Mouse (Mus musculus): Measurements from ENCODE around the gene Kif3c. TPM values are rescaled to one million over a fixed set of nuclear protein-coding genes. Genes with fewer than 3 reads are reported as not detected.
"Not testable (repeated sequence)": the region's sequence is repeated elsewhere in the genome, so short reads cannot be mapped to it uniquely, and the experiment has no call there.

Kif3c gene
- total and polyA plus RNA-seq, 3 experiments, result 3.5 to 5.5 (median 4.8) TPM

DNA sequence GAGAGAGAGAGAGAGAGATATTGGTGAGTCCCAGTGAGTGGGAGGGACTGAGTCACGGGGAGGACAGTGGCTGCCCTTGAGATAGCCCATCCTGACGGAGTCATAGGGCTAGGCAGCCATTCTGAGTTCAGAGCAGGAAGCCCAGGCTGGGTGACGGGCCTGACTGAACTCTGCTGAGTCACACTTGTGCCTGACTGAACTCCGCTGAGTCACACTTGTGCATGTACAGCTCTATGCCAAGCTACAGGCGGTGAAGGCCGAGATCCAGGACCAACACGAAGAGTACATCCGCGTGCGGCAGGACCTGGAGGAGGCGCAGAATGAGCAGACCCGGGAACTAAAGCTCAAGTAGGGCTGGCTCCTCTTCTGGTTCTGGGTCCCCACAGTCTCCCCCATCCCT, 24.5 kb downstream of the Kif3c start:
- H3K79me2 ChIP-seq (replicated peaks; ENCODE audit: control insufficient read depth, insufficient read depth, low read length), result no peaks in the 10 kb centered on the region
- intact Hi-C loops (cut with DNase I), result no loop called here
- no peak overlapping the region for H3K4me3 ChIP-seq
- 93% methylated on average over 12 of the region's 12 CpGs for WGBS
- no peak overlapping the region for H3K9ac ChIP-seq (ENCODE audit: low read depth, low read length)
- H3K27me3 ChIP-seq (ENCODE audit: control insufficient read depth, insufficient read depth, low read length), result no peaks in the 10 kb centered on the region
- TF ChIP-seq POLR2A (IDR thresholded peaks at IDR 0.05; ENCODE audit: insufficient read depth, low read depth, low read length), result no peak
- no peaks in the 10 kb centered on the region for H3K36me3 ChIP-seq (ENCODE audit: control insufficient read depth, insufficient read depth, low read length)
- no peak overlapping the region for H3K27ac ChIP-seq
- peaks cover 8% of the 10 kb centered on the region for H3K4me1 ChIP-seq (ENCODE audit: control insufficient read depth, insufficient read depth, low read length)
- no peak for DNase-seq

DNA sequence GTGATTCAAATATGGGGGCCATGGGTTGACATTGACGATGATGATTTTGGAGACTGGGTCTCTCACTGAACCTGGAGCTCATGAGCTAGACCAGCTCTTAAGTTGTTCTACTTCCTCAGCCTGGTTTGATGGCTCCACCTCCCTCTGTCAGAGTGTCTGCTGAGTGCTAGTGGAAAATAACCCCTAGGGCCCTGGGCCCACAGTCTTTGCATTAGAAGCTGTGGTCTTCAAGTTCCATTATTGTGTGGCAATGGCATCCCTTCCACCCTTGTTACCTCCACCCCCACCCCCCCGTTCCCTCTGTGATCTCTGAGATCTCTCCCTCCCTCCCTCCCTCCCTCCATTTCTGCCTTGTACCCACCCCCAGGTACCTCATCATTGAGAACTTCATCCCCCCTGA, 25.1 kb downstream of the Kif3c start:
- Histone ChIP-seq H3K27me3 (ENCODE audit: control insufficient read depth, insufficient read depth, low read length) (no peaks in the 10 kb centered on the region), H3K4me1 (ENCODE audit: control insufficient read depth, insufficient read depth, low read length) (peaks cover 8% of the 10 kb centered on the region), H3K4me3 (no peak overlapping the region), H3K36me3 (ENCODE audit: control insufficient read depth, insufficient read depth, low read length) (no peaks in the 10 kb centered on the region), H3K79me2 (replicated peaks; ENCODE audit: control insufficient read depth, insufficient read depth, low read length) (no peaks in the 10 kb centered on the region), H3K27ac (no peak overlapping the region), H3K9ac (ENCODE audit: low read depth, low read length) (no peak overlapping the region)
- intact Hi-C loops (cut with DNase I), result loop anchor here (2.0 kb wide), 1 partner anchor 291 kb away; no protein-coding TSS in a partner anchor
- 83% methylated on average over 2 of the region's 2 CpGs for WGBS
- no peak for DNase-seq
- TF ChIP-seq CTCF (IDR thresholded peaks at IDR 0.05) (no peak), EP300 (IDR thresholded peaks at IDR 0.05; ENCODE audit: insufficient read depth, low read depth, low read length) (no peak), POLR2A (IDR thresholded peaks at IDR 0.05; ENCODE audit: insufficient read depth, low read depth, low read length) (no peak)

DNA sequence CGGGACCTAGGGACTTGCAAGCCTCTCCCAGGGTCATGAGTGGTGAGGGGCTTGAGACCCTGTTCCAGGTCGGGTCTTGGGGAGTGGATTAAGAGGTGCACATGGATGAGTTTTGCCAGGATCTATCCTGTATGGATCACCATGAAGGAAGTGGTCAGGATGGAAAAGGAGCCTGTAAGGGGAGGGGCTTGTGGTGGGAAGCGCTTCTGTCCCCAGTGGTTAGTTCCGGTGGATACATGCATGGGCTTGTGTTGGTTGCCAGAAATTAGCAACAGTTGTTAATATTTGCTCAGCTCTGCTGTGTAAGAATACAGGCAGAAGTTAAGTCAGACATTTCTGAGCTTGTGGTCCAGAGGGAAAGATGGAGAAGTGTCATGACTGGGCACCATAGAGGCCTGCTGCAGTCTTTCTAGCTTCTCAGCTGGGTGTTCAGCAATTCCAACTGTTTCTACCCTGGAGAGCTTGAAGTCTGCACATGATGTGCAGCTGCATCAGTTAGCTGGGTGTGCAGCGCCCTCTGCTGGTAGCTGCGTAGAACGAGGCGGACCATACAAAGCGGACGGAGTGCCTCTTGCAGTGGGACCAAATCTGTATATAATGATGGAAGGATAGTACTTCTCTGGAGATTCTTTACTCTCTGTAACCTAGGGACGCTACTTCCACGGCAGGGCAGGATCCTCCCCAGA, 25.8 kb downstream of the Kif3c start:
- H3K79me2 ChIP-seq (replicated peaks; ENCODE audit: control insufficient read depth, insufficient read depth, low read length), result no peaks in the 10 kb centered on the region
- intact Hi-C loops (cut with DNase I), result loop anchor here (2.0 kb wide), 1 partner anchor 292 kb away; no protein-coding TSS in a partner anchor
- no peaks in the 10 kb centered on the region for H3K36me3 ChIP-seq (ENCODE audit: control insufficient read depth, insufficient read depth, low read length)
- WGBS, result 22% methylated on average over 12 of the region's 12 CpGs
- no peak overlapping the region for H3K27ac ChIP-seq
- no peaks in the 10 kb centered on the region for H3K27me3 ChIP-seq (ENCODE audit: control insufficient read depth, insufficient read depth, low read length)
- peaks cover 4% of the 10 kb centered on the region for H3K4me1 ChIP-seq (ENCODE audit: control insufficient read depth, insufficient read depth, low read length)
- TF ChIP-seq EP300 (IDR thresholded peaks at IDR 0.05; ENCODE audit: insufficient read depth, low read depth, low read length) (0 out of 2 replicates have a peak, but pooled peaks have one; percentile 65), POLR2A (IDR thresholded peaks at IDR 0.05; ENCODE audit: insufficient read depth, low read depth, low read length) (no peak), CTCF (IDR thresholded peaks at IDR 0.05) (no peak; the same call in 1 of the 2 replicates)
- H3K4me3 ChIP-seq, result no peak overlapping the region
- peak; percentile 67 to 83 for DNase-seq
- H3K9ac ChIP-seq (ENCODE audit: low read depth, low read length), result no peak overlapping the region

DNA sequence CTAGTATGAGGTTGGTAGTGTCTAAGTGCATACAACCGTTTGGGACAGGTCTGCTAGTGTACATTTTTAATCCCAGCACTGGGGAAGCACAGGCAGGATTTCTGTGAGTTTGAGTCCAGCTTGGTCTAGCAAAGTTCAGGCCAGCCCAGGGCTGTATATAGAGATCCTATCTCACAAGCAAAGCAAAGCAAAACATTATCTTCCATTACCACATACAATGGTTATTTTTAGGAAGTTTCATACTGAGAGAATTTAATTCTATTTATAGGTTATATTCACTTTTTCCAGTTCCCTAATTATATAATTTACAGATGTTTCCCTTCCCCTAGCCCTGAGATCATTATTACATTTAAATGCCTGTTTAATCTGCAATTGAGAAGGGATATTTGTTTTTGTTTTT, 26.3 kb downstream of the Kif3c start:
- no peaks in the 10 kb centered on the region for H3K79me2 ChIP-seq (replicated peaks; ENCODE audit: control insufficient read depth, insufficient read depth, low read length)
- WGBS, result 46% methylated on average over 1 of the region's 1 CpGs
- TF ChIP-seq POLR2A (IDR thresholded peaks at IDR 0.05; ENCODE audit: insufficient read depth, low read depth, low read length) (no peak), CTCF (IDR thresholded peaks at IDR 0.05) (no peak; the same call in 1 of the 2 replicates), EP300 (IDR thresholded peaks at IDR 0.05; ENCODE audit: insufficient read depth, low read depth, low read length) (no peak)
- H3K27me3 ChIP-seq (ENCODE audit: control insufficient read depth, insufficient read depth, low read length), result no peaks in the 10 kb centered on the region
- intact Hi-C loops (cut with DNase I), result loop anchor here (2.0 kb wide), 1 partner anchor 292 kb away; no protein-coding TSS in a partner anchor
- no peak overlapping the region for H3K4me3 ChIP-seq
- no peak overlapping the region for H3K9ac ChIP-seq (ENCODE audit: low read depth, low read length)
- DNase-seq, result no peak
- no peaks in the 10 kb centered on the region for H3K36me3 ChIP-seq (ENCODE audit: control insufficient read depth, insufficient read depth, low read length)
- H3K27ac ChIP-seq, result no peak overlapping the region
- peaks cover 2% of the 10 kb centered on the region for H3K4me1 ChIP-seq (ENCODE audit: control insufficient read depth, insufficient read depth, low read length)

DNA sequence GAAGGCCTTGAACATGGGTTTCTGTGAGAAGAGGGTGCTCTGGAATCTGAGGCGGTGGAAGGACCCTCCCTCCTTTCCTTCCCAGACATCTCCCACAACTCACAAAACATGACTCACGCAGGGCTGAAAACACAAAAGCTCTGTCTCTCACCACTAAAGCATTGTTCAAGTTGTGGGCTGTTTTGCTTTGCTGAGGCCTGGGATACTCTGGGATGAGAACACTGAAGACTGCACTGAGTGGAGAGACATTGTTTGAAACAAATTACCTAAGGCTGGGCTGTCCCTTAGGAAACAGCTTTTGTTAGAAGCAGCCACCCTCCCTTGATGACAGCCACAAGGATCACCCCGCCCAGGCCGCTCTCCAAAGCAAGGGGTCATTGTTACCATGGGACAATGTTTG, 28.2 kb downstream of the Kif3c start:
- no peak for DNase-seq
- Histone ChIP-seq H3K4me3 (no peak overlapping the region), H3K27ac (no peak overlapping the region), H3K36me3 (ENCODE audit: control insufficient read depth, insufficient read depth, low read length) (no peaks in the 10 kb centered on the region), H3K9ac (ENCODE audit: low read depth, low read length) (no peak overlapping the region), H3K4me1 (ENCODE audit: control insufficient read depth, insufficient read depth, low read length) (peaks cover 2% of the 10 kb centered on the region), H3K27me3 (ENCODE audit: control insufficient read depth, insufficient read depth, low read length) (no peaks in the 10 kb centered on the region), H3K79me2 (replicated peaks; ENCODE audit: control insufficient read depth, insufficient read depth, low read length) (no peaks in the 10 kb centered on the region)
- TF ChIP-seq EP300 (IDR thresholded peaks at IDR 0.05; ENCODE audit: insufficient read depth, low read depth, low read length) (no peak), POLR2A (IDR thresholded peaks at IDR 0.05; ENCODE audit: insufficient read depth, low read depth, low read length) (no peak), CTCF (IDR thresholded peaks at IDR 0.05) (no peak)
- WGBS, result 61% methylated on average over 4 of the region's 4 CpGs
- intact Hi-C loops (cut with DNase I), result no loop called here

DNA sequence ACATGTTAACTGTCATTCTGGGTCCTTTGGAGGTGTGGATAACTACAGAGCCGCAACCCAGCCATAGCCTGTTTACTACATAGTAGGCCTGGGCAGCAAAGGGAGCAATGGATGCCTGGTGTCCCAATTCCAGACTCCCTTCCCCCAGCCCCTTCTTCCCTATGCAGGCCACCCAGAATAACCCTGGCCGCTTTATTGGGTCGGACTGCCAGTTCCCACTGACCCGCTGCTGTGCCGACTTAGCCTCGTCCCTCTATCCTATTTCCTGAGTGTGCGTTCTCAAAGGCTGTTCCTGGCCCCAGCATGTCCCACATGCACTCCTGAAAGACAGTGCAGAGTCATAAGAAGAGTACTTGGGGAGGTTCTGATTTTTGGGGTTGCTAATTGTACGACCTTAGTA, 32.0 kb downstream of the Kif3c start:
- no peaks in the 10 kb centered on the region for H3K27me3 ChIP-seq (ENCODE audit: control insufficient read depth, insufficient read depth, low read length)
- H3K79me2 ChIP-seq (replicated peaks; ENCODE audit: control insufficient read depth, insufficient read depth, low read length), result no peaks in the 10 kb centered on the region
- H3K9ac ChIP-seq (ENCODE audit: low read depth, low read length), result no peak overlapping the region
- H3K36me3 ChIP-seq (ENCODE audit: control insufficient read depth, insufficient read depth, low read length), result no peaks in the 10 kb centered on the region
- WGBS, result 91% methylated on average over 8 of the region's 8 CpGs
- no peak overlapping the region for H3K27ac ChIP-seq
- H3K4me3 ChIP-seq, result no peak overlapping the region
- TF ChIP-seq CTCF (IDR thresholded peaks at IDR 0.05), result no peak
- no peak for TF ChIP-seq POLR2A (IDR thresholded peaks at IDR 0.05; ENCODE audit: insufficient read depth, low read depth, low read length)
- no peak for TF ChIP-seq EP300 (IDR thresholded peaks at IDR 0.05; ENCODE audit: insufficient read depth, low read depth, low read length)
- H3K4me1 ChIP-seq (ENCODE audit: control insufficient read depth, insufficient read depth, low read length), result no peaks in the 10 kb centered on the region
- intact Hi-C loops (cut with DNase I), result no loop called here
- no peak for DNase-seq

DNA sequence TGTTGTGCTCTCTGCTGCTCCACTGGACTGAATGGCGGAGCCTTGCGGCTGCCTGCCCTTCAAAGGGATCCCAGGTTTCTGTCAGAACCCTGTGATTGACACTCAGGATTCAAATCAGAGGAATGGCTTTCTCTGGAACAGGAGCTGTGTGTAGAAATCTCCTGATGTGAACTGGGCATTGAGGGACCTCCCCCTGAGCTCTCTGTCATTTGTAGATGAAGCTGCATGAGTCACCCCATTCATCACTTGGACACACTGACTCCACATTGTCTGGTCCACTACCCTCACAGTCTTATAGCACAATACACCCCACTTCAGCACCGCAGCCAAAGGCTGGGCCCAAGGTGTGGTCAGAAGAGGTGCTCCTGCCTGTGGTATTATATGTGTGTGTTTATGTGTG, 40.7 kb downstream of the Kif3c start:
- H3K4me1 ChIP-seq (ENCODE audit: control insufficient read depth, insufficient read depth, low read length); H3K4me3 ChIP-seq; intact Hi-C loops (cut with DNase I); H3K79me2 ChIP-seq (replicated peaks; ENCODE audit: control insufficient read depth, insufficient read depth, low read length); H3K36me3 ChIP-seq (ENCODE audit: control insufficient read depth, insufficient read depth, low read length); H3K9ac ChIP-seq (ENCODE audit: low read depth, low read length); H3K27me3 ChIP-seq (ENCODE audit: control insufficient read depth, insufficient read depth, low read length); H3K27ac ChIP-seq; DNase-seq: not testable (repeated sequence)
- 94% methylated on average over 3 of the region's 3 CpGs for WGBS

Data from heart, adult 2 months (tissue).